Mouse (Mus musculus) fibroblast of lung, adult 2 months (primary cell): ENCODE measurements at regions not wholly inside any gene's neighbourhood (a gene's known extent, or its start where the extent isn't known, plus 50 kb on each side); places are given as distances from the start of the nearest gene placed in this dataset.

ENCODE experiments used
- DNase-seq: peaks from one replicate; pipeline ENCODE4 v3.0.0-alpha.2; 2011; ENCODE audit warnings: low read depth

- no peak for DNase-seq
These were observed 470.2 kb upstream of the 5930422O12Rik start for GRCm38 (mm10) chr8:32958331-32958730.

GRCm38 (mm10) chr8:32958855-32959254 is 469.7 kb upstream of the 5930422O12Rik start:
- DNase-seq = no peak

GRCm38 (mm10) chr8:32959326-32960064 is 469.0 kb upstream of the 5930422O12Rik start:
- DNase-seq = no peak

- DNase-seq = no peak
These were observed 438.3 kb upstream of the 5930422O12Rik start for GRCm38 (mm10) chr8:32990216-32990615.

- no peak for DNase-seq
These were observed 424.4 kb upstream of the 5930422O12Rik start for GRCm38 (mm10) chr8:33003967-33004564.

GRCm38 (mm10) chr8:33004570-33004969 is 423.9 kb upstream of the 5930422O12Rik start:
- DNase-seq = no peak

- DNase-seq = no peak
These were observed 418.4 kb upstream of the 5930422O12Rik start for GRCm38 (mm10) chr8:33010106-33010505.

GRCm38 (mm10) chr8:33012784-33013183 is 415.7 kb upstream of the 5930422O12Rik start:
- DNase-seq = no peak

GRCm38 (mm10) chr8:33015861-33016260 is 412.6 kb upstream of the 5930422O12Rik start:
- DNase-seq = peak; percentile 4

GRCm38 (mm10) chr8:33026973-33027372 is 401.5 kb upstream of the 5930422O12Rik start:
- DNase-seq = no peak

GRCm38 (mm10) chr8:33029453-33029852 is 399.1 kb upstream of the 5930422O12Rik start:
- DNase-seq = no peak

GRCm38 (mm10) chr8:33052017-33052416 is 376.5 kb upstream of the 5930422O12Rik start:
- no peak for DNase-seq

- DNase-seq = no peak
These were observed 362.9 kb upstream of the 5930422O12Rik start for GRCm38 (mm10) chr8:33065566-33065965.

- DNase-seq = no peak
These were observed 362.3 kb upstream of the 5930422O12Rik start for GRCm38 (mm10) chr8:33066168-33066567.

GRCm38 (mm10) chr8:33067453-33068039 is 361.0 kb upstream of the 5930422O12Rik start:
- no peak for DNase-seq

GRCm38 (mm10) chr8:33068468-33068867 is 360.0 kb upstream of the 5930422O12Rik start:
- no peak for DNase-seq

GRCm38 (mm10) chr8:33075186-33075585 is 353.3 kb upstream of the 5930422O12Rik start:
- no peak for DNase-seq

- DNase-seq = no peak
These were observed 352.3 kb upstream of the 5930422O12Rik start for GRCm38 (mm10) chr8:33076253-33076652.

- no peak for DNase-seq
These were observed 350.4 kb upstream of the 5930422O12Rik start for GRCm38 (mm10) chr8:33078125-33078524.

GRCm38 (mm10) chr8:33079867-33080585 is 348.5 kb upstream of the 5930422O12Rik start:
- DNase-seq = peak; percentile 65

- DNase-seq = no peak
These were observed 346.6 kb upstream of the 5930422O12Rik start for GRCm38 (mm10) chr8:33081941-33082340.

GRCm38 (mm10) chr8:33085461-33085860 is 343.0 kb upstream of the 5930422O12Rik start:
- DNase-seq = no peak

GRCm38 (mm10) chr8:33089731-33090130 is 338.8 kb upstream of the 5930422O12Rik start:
- DNase-seq = no peak
